Mouse (Mus musculus) olfactory bulb, adult 2 months (tissue): ENCODE data around the gene Bcl2l1. TPM values are rescaled to one million over a fixed set of nuclear protein-coding genes. Genes with fewer than 3 reads are reported as not detected.

Experiments used
- H3K27ac ChIP-seq: fragments of 200-500 bp; 2 replicates; pipeline ENCODE4 v1.5.1; 2012; ENCODE audit warnings: low read depth, low read length; ENCODE audit not compliant: insufficient read depth
- H3K4me1 ChIP-seq: fragments of 200-500 bp; 2 replicates; pipeline ENCODE4 v1.6.1; 2012; ENCODE audit warnings: low read length; ENCODE audit not compliant: control insufficient read depth, insufficient read depth
- H3K4me3 ChIP-seq: fragments of 200-500 bp; 2 replicates; pipeline ENCODE4 v1.5.1; 2012; ENCODE audit warnings: mild to moderate bottlenecking, low read depth, low read length, moderate library complexity; ENCODE audit not compliant: insufficient read depth
- CTCF ChIP-seq: fragments of 200-500 bp; IDR thresholded peaks from 2 replicates; pipeline ENCODE4 v1.5.1; 2012; ENCODE audit warnings: low read depth, mild to moderate bottlenecking, low read length, moderate library complexity; ENCODE audit not compliant: insufficient read depth
- POLR2A ChIP-seq: fragments of 200-500 bp; IDR thresholded peaks from 2 replicates; pipeline ENCODE4 v1.6.1; 2012; ENCODE audit warnings: mild to moderate bottlenecking, low read depth, low read length, moderate library complexity; ENCODE audit not compliant: insufficient read depth
- WGBS: fragments of 180-500 bp; shearing (Covaris S2); methylation state at CpG from one replicate; pipeline ENCODE4 v1.1.7; 2018; 5-methylcytosine and 5-hydroxymethylcytosine counted together
- polyA plus RNA-seq: library from polyadenylated mRNA; stranded (reverse); fragments of >200 nt; gene quantifications from 2 replicates; pipeline ENCODE4 v1.2.4, GENCODE M21; 2012; ENCODE audit warnings: low replicate concordance; ENCODE audit not compliant: missing spikeins, insufficient read depth, insufficient read length

Gene Bcl2l1
- polyA plus RNA-seq, 1 experiment: 296 TPM

DNA sequence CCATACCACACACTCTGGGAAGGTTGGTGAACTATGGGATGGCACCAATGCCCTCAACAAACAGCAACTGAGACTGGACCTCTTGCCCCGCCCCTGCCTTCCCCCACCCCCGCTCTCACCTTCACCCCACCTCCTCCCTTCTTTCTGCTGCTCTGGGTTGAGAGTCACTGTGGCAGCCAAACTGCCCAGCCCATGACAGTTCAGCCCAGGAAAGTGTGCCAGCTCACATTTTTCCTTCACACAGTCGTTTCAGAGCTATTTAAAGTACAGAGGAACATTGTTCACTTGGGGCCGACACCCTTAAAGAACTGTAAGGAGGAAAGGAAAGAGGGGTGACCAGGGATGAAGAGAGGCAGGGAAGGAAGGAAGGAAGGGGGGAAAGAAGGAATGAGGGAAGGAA is 73.2 kb downstream of the Bcl2l1 start:
- 48% methylated on average over 4 of the region's 4 CpGs for WGBS
- TF ChIP-seq POLR2A: no peak
- no peak for TF ChIP-seq CTCF
- H3K4me1 ChIP-seq: peaks cover 9% of the 10 kb centered on the region
- no peak overlapping the region for H3K27ac ChIP-seq
- H3K4me3 ChIP-seq: no peak overlapping the region

DNA sequence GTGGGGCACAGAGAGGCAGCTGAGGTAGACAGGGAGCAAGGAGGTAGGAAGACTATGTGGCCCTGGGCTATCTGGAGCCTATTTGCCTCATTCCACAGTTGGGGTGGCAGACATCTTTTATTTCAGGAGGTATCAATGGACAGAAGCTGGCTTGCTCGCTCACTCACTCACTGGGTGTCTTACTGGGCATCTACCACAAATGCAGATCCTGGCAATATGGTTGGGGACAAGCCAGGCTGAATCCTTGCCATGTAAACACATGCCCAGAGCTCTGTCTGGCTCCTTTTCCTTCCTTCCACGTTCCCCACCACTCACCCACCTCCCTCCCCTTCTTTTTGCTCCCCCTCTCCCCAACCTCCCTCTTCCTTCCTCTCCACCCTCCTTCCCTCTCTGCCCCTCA is 74.0 kb downstream of the Bcl2l1 start:
- H3K4me3 ChIP-seq: no peak overlapping the region
- WGBS: 55% methylated on average over 2 of the region's 2 CpGs
- no peak overlapping the region for H3K27ac ChIP-seq
- no peak for TF ChIP-seq CTCF
- TF ChIP-seq POLR2A: no peak
- H3K4me1 ChIP-seq: peaks cover 9% of the 10 kb centered on the region

DNA sequence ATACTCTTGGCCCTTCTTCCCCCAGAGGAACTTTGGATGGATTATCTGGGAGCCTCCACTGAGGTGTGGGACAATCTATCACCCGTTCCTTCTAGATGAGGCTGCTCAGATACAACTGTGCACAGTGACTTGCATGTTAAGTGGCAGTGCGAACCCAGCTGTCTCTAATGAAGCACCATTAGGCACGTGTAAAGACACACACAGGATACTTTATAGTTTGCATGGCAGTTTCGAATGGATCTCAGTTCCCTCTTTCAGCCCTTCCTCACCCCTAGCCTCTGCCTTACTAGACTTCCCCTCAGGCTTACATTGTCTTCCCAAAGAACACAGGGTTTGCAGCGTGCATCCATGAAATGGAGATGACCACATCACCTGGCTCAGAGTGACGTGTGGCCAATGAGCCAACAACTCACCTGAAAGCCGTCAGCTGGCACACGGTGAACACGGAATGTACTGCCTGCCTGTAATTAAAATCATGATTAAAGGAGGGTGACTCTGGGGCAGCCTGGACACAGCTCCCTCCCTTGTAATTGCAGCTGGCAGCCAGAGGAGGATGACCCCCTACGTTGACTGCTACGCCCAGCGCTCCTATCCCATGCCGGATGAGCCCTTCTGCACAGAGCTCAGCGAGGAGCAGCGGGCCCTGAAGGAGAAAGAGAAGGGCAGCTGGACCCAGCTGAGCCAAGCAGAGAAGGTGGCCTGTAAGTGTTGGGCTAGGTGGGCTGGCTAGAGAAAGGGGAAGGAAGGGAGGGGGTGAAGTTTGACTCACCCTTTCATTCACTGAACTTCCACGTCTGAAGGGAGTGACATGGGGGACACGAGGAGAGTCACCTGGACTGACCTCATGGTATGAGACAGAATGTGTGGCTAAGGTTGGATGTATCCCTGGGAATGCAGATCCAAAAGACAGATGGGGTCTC is 74.8 kb downstream of the Bcl2l1 start:
- Histone ChIP-seq H3K4me3 (no peak overlapping the region), H3K27ac (no peak overlapping the region), H3K4me1 (peaks cover 9% of the 10 kb centered on the region)
- WGBS: 85% methylated on average over 17 of the region's 17 CpGs
- no peak for TF ChIP-seq CTCF
- TF ChIP-seq POLR2A: no peak

DNA sequence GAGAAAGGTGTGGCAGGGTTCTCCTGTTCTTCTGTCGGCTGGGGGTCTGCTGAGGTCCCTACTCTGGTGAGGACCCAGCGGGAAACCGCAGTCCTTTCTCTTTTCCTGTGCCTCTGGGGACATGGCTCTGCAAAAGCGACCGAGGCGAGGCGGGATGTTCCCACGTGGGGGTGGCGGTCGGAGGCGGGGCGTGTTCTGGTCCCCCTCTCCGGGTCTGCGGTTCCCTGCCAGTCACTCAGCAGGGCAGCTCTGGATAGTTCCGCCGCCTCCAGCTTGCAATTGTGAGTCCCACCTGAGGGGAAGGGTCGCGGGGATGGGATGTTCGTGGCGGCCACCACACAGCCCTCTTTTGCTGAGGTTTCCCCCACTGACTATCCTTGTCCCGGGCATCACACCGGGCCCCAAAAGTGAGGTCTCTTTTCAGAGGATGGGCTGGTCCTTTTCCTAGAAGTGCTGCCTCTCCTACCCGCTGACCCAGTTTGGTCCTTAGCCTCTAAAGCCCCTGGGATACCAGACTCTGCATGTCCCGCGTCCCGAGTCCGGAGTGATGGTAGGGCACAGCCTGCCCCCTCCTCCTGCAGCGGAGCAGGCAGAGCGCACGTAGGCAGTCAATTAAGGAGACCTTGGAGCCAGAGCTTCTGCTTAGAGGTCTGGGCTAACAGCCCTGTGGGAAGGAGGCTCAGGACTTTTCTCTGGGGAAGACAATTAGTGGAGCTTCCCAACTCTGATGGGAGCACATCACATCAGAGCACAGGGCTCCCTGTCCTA is 77.4 kb downstream of the Bcl2l1 start, which contains the start of gene Cox4i2:
Gene Cox4i2, plus strand, starts transcription at position 230 of the 768 bp plus-strand sequence.
- Histone ChIP-seq H3K27ac (no peak within 1 kb of the TSS), H3K4me1 (peaks cover 9% of the 10 kb centered on the region), H3K4me3 (peak within 1 kb of the TSS; percentile 5; the same call in 1 of the 2 replicates)
- no peak for TF ChIP-seq POLR2A
- no peak for TF ChIP-seq CTCF
- 17% methylated on average over 30 of the region's 30 CpGs for WGBS

DNA sequence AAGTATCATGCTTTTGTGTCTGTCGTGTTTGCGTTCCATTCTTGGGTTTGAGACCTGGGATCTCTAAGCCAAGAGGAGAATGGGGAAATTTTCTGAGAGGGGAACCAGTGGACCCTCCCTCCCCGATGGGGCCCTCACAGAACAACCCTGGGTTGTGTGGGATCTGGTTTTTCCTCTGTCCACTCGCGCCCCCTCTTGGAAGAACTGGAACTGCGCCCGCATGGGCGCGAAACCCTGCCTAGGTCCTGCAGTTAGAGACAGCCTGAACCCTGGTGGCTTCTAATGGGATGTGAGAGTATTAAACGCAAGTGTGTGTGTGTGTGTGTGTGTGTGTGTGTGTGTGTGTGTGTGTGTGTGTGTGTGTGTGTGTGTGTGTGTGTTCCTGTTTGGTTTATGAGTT is 89.1 kb downstream of the Bcl2l1 start:
- Histone ChIP-seq H3K27ac (no peak overlapping the region), H3K4me1 (peaks cover 17% of the 10 kb centered on the region), H3K4me3 (no peak overlapping the region)
- 42% methylated on average over 10 of the region's 10 CpGs for WGBS
- TF ChIP-seq CTCF (peak; percentile 30; the same call in 1 of the 2 replicates), POLR2A (no peak)

DNA sequence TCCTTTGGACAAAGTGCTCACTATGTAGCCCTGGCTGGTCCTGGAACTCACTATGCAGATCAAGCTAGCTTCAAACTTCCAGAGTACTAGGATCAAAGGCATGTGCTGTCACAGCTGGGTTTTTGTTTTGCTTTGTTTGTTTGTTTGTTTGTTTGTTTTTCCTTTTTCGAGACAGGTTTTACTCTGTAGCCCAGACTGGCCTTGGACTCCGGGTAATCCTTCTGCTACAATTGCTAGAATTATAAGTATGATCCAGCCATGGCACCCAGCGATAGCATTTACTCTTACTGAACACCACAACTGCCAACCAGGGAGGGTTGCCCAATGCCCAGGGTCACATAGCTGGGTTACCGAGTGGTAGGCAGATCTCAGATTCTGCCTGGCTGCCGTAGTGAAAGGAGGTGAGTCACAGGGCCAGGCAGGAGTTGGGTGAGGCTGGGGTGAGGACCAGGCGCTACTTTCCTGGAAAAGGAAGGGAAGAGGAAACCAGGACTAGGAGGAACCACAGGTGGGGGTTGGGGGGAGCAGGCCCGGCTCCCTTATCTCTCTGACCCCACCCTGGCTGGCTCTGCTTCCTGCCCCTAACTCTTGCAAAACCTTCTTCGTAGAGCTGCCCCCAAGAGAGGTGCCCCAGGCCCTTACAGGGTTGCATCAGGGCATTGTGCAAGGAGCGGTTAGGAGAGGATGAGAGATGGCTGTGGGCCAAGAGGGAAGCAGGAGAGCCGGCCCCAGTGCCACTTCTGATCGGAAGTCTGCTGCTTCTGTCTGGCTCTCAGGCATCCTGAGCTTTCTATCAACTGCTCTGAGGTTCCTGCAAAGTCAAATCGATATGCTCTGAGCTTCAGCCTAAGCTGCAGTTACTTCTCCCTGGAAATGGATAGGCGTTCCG is 90.1 kb downstream of the Bcl2l1 start:
- H3K27ac ChIP-seq: no peak overlapping the region
- WGBS: 63% methylated on average over 14 of the region's 14 CpGs
- H3K4me3 ChIP-seq: no peak overlapping the region
- H3K4me1 ChIP-seq: peaks cover 24% of the 10 kb centered on the region
- TF ChIP-seq POLR2A: no peak
- no peak for TF ChIP-seq CTCF

DNA sequence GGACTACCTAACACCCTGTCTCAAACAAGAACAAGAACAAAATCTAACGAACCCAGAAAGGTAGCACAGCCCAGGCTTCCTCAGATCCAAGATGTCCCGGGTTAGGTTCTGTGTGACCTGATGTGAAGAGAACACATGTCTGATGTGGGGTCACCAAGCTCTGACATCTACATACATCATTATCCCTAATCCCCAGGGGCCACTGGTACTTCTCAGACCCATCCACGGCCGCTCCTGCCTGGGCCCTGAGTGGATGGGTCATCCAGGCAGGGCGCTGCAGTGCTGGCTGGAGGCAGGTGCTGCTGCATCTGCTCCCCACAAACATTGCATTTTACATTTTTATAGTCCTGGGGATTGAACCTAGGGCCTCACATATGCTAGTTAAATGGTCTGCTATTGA is 91.0 kb downstream of the Bcl2l1 start:
- WGBS: 97% methylated on average over 5 of the region's 5 CpGs
- peaks cover 29% of the 10 kb centered on the region for H3K4me1 ChIP-seq

DNA sequence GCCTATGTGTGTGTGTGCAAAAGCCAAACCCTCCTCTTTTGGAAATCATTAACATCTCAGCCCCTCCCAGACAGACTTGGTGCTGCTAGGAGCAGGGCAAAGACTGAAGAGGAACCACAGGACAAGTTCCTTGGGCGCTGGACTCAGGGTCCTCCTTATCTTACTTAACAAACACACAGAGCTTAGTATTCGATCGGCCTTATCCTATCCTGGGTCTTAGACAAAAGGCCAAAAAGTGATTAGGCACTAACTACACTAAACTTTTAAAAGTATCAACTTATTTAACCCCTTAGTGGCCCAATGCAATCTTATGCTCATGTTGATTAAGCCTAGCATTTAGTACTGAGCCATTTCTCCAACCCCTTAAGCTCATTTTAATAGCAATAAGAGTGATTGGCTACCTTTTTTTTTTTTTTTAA is 91.7 kb downstream of the Bcl2l1 start:
- Histone ChIP-seq H3K4me1 (peaks cover 32% of the 10 kb centered on the region), H3K4me3 (no peak overlapping the region), H3K27ac (peak overlapping the region; percentile 52; the same call in 1 of the 2 replicates)
- whole genome bisulfite sequencing: 65% methylated on average over 3 of the region's 3 CpGs
- TF ChIP-seq CTCF (no peak), POLR2A (no peak)

More for the DNA sequence above, 91.0 kb downstream of the Bcl2l1 start:
- Histone ChIP-seq H3K27ac (no peak overlapping the region), H3K4me3 (no peak overlapping the region)
- TF ChIP-seq POLR2A (no peak), CTCF (no peak)
